Mouse (Mus musculus): Measurements from ENCODE around the gene Anapc2. TPM values are rescaled to one million over a fixed set of nuclear protein-coding genes. Genes with fewer than 3 reads are reported as not detected.

The Anapc2 gene
- total and polyA plus RNA-seq, 3 experiments = 13.0 to 55.2 (median 14.5) TPM

DNA sequence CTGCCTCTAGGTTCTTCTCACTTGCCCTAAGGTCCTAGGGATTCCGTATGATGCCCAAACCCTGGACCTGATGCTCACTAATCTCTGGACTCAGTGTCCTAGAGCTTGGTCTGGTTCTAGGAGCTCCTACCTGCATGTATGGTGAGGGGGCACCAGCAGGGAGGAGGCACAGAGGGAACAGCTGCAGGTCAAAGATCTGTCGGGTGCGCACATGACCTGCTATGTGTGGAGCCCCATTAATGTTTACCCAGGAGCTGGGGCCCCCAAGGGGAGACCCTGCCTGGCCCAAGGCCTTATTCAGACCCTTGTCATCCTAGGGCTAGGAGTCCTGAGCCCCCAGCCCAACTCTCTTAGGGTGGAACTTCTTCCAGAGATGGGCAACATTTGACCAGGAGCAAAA lies 38.2 kb upstream of the Anapc2 start, which contains the start of gene Slc34a3:
TSS of gene Slc34a3 (minus strand) at position 315 of the 400 bp plus-strand sequence.
- Histone ChIP-seq H3K9ac (ENCODE audit: insufficient read depth, low read depth) (no peak within 1 kb of the TSS), H3K27ac (ENCODE audit: insufficient read depth, low read depth) (no peak within 1 kb of the TSS), H3K4me3 (replicated peaks in 1 of 3; ENCODE audit: low read depth in 2 of 3, low read length in 2 of 3, poor library complexity in 1 of 3) (no peak within 1 kb of the TSS), H3K9me3 (replicated peaks; ENCODE audit: low read length) (no peaks in the 10 kb centered on the region), H3K36me3 (replicated peaks in 1 of 2; ENCODE audit: control insufficient read depth in 1 of 2, insufficient read depth in 1 of 2, low read length in 1 of 2) (no peaks in the 10 kb centered on the region), H3K79me2 (replicated peaks; ENCODE audit: control insufficient read depth, extremely low read depth, insufficient read depth, poor library complexity, severe bottlenecking) (no peaks in the 10 kb centered on the region), H3K4me2 (ENCODE audit: insufficient read depth, low read depth, poor library complexity, severe bottlenecking) (no peak within 1 kb of the TSS), H3K27me3 (replicated peaks) (peaks cover 96% of the 10 kb centered on the region), H3K4me1 (ENCODE audit: control insufficient read depth in 1 of 2, insufficient read depth in 2 of 2) (peaks cover 4 to 6% of the 10 kb centered on the region in 2 experiments)
- TF ChIP-seq USF2 (conservative IDR thresholded peaks at IDR 0.05; ENCODE audit: low read depth, low read length) (no peak), RCOR1 (conservative IDR thresholded peaks at IDR 0.05; ENCODE audit: low read depth, low read length) (no peak), ETS1 (conservative IDR thresholded peaks at IDR 0.05; ENCODE audit: low read depth, low read length) (no peak), CHD1 (IDR thresholded peaks at IDR 0.05; ENCODE audit: low read depth, low read length) (no peak), POLR2A (IDR thresholded peaks at IDR 0.05; ENCODE audit: low read depth, low read length) (no peak), MEF2A (IDR thresholded peaks at IDR 0.05; ENCODE audit: borderline replicate concordance, low read depth, low read length) (no peak), POLR2AphosphoS2 (IDR thresholded peaks at IDR 0.05; ENCODE audit: low read depth, low read length) (no peak), TCF12 (IDR thresholded peaks at IDR 0.05; ENCODE audit: low read depth, low read length) (no peak), USF1 (IDR thresholded peaks at IDR 0.05; ENCODE audit: low read depth, low read length) (no peak)
- dilution Hi-C loops (cut with MboI; ENCODE audit: extremely low pct_ligation_motif_present, extremely low pct_unique_long_range_greater_than_20kb, low sequenced_read_pairs) = no loop called here
- no peak for DNase-seq (ENCODE audit: extremely low read depth)
- in situ Hi-C loops (cut with MboI; ENCODE audit: low pct_ligation_motif_present, low pct_unique_long_range_greater_than_20kb, low sequenced_read_pairs) = no loop called here

- Histone ChIP-seq H3K4me1 (ENCODE audit: control insufficient read depth in 1 of 2, insufficient read depth in 2 of 2) (peaks cover 4 to 5% of the 10 kb centered on the region in 2 experiments; a peak in 3 of 4 replicates), H3K4me3 (replicated peaks in 1 of 3; ENCODE audit: low read depth in 2 of 3, low read length in 2 of 3, poor library complexity in 1 of 3) (no peak overlapping the region), H3K27ac (ENCODE audit: insufficient read depth, low read depth) (no peak overlapping the region), H3K27me3 (replicated peaks) (peaks cover 96% of the 10 kb centered on the region), H3K9ac (ENCODE audit: insufficient read depth, low read depth) (no peak overlapping the region), H3K79me2 (replicated peaks; ENCODE audit: control insufficient read depth, extremely low read depth, insufficient read depth, poor library complexity, severe bottlenecking) (no peaks in the 10 kb centered on the region), H3K36me3 (replicated peaks in 1 of 2; ENCODE audit: control insufficient read depth in 1 of 2, insufficient read depth in 1 of 2, low read length in 1 of 2) (no peaks in the 10 kb centered on the region), H3K9me3 (replicated peaks; ENCODE audit: low read length) (no peaks in the 10 kb centered on the region), H3K4me2 (ENCODE audit: insufficient read depth, low read depth, poor library complexity, severe bottlenecking) (no peak overlapping the region)
- in situ Hi-C loops (cut with MboI; ENCODE audit: low pct_ligation_motif_present, low pct_unique_long_range_greater_than_20kb, low sequenced_read_pairs) = no loop called here
- TF ChIP-seq MAFK (IDR thresholded peaks at IDR 0.05; ENCODE audit: insufficient replicate concordance, low read length) = no peak
- dilution Hi-C loops (cut with MboI; ENCODE audit: extremely low pct_ligation_motif_present, extremely low pct_unique_long_range_greater_than_20kb, low sequenced_read_pairs) = no loop called here
- no peak for DNase-seq (ENCODE audit: extremely low read depth)
Measured at GRCm38 (mm10) chr2:25234551-25235220, 37.6 kb upstream of the Anapc2 start.

DNA sequence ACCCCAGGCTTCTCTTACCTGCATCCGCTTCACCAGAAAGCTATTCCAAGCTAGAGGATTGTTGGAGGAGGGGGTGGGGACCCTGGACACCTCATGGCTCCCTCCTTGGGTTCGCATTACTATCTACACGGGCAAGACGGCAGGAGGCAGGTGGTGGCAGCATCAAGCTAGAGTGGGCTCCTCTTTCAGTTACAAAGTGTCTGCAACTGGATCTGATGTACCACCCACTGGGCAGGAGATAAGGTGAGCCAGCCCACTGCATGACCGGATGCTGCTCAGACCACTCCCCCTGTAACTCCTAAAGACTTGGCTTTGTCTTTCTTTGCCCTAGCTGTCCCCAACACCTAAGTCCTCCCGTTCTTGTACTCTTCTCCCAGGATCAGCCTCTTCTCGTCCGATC lies 35.7 kb upstream of the Anapc2 start, which contains the start of gene Rnf224:
TSS of gene Rnf224 (minus strand) at position 174 of the 400 bp plus-strand sequence.
- no peaks in the 10 kb centered on the region for H3K36me3 ChIP-seq (replicated peaks in 1 of 2; ENCODE audit: control insufficient read depth in 1 of 2, insufficient read depth in 1 of 2, low read length in 1 of 2)
- DNase-seq (ENCODE audit: extremely low read depth) = no peak
- no peaks in the 10 kb centered on the region for H3K9me3 ChIP-seq (replicated peaks; ENCODE audit: low read length)
- dilution Hi-C loops (cut with MboI; ENCODE audit: extremely low pct_ligation_motif_present, extremely low pct_unique_long_range_greater_than_20kb, low sequenced_read_pairs) = no loop called here
- H3K4me3 ChIP-seq (replicated peaks in 1 of 3; ENCODE audit: low read depth in 2 of 3, low read length in 2 of 3, poor library complexity in 1 of 3) = no peak within 1 kb of the TSS
- no peak within 1 kb of the TSS for H3K4me2 ChIP-seq (ENCODE audit: insufficient read depth, low read depth, poor library complexity, severe bottlenecking)
- in situ Hi-C loops (cut with MboI; ENCODE audit: low pct_ligation_motif_present, low pct_unique_long_range_greater_than_20kb, low sequenced_read_pairs) = no loop called here
- peaks cover 87% of the 10 kb centered on the region for H3K27me3 ChIP-seq (replicated peaks)
- H3K4me1 ChIP-seq (ENCODE audit: control insufficient read depth in 1 of 2, insufficient read depth in 2 of 2) = peaks cover 11 to 20% of the 10 kb centered on the region in 2 experiments
- H3K79me2 ChIP-seq (replicated peaks; ENCODE audit: control insufficient read depth, extremely low read depth, insufficient read depth, poor library complexity, severe bottlenecking) = no peaks in the 10 kb centered on the region
- H3K27ac ChIP-seq (ENCODE audit: insufficient read depth, low read depth) = no peak within 1 kb of the TSS
- no peak within 1 kb of the TSS for H3K9ac ChIP-seq (ENCODE audit: insufficient read depth, low read depth)
- TF ChIP-seq MAX (IDR thresholded peaks at IDR 0.05; ENCODE audit: low read length) (no peak), ZMIZ1 (IDR thresholded peaks at IDR 0.05; ENCODE audit: low read depth, low read length) (no peak), CHD2 (IDR thresholded peaks at IDR 0.05; ENCODE audit: low read length) (no peak), E2F4 (IDR thresholded peaks at IDR 0.05; ENCODE audit: insufficient replicate concordance, low read depth, low read length) (no peak), POLR2AphosphoS2 (IDR thresholded peaks at IDR 0.05; ENCODE audit: low read depth, low read length) (no peak), ZC3H11A (IDR thresholded peaks at IDR 0.05; ENCODE audit: low read depth, low read length) (no peak), UBTF (IDR thresholded peaks at IDR 0.05; ENCODE audit: low read depth, low read length) (no peak), JUND (conservative IDR thresholded peaks at IDR 0.05; ENCODE audit: low read depth, low read length) (no peak), CHD1 (IDR thresholded peaks at IDR 0.05; ENCODE audit: low read depth, low read length) (no peak), BHLHE40 (IDR thresholded peaks at IDR 0.05; ENCODE audit: low read depth, low read length) (no peak), MAZ (IDR thresholded peaks at IDR 0.05; ENCODE audit: low read depth, low read length) (no peak), KAT2A (IDR thresholded peaks at IDR 0.05; ENCODE audit: insufficient replicate concordance, low read length) (no peak), CTCF (conservative IDR thresholded peaks at IDR 0.05 in 1 of 2, IDR thresholded peaks at IDR 0.05 in 1 of 2; ENCODE audit: low read depth in 2 of 2, low read length in 2 of 2) (no peak), EP300 (IDR thresholded peaks at IDR 0.05; ENCODE audit: low read length) (no peak), MYC (IDR thresholded peaks at IDR 0.05; ENCODE audit: low read depth, low read length) (no peak), RCOR1 (conservative IDR thresholded peaks at IDR 0.05; ENCODE audit: low read depth, low read length) (no peak), ELF1 (IDR thresholded peaks at IDR 0.05; ENCODE audit: low read depth, low read length) (no peak), ETS1 (conservative IDR thresholded peaks at IDR 0.05; ENCODE audit: low read depth, low read length) (no peak), IRF4 (IDR thresholded peaks at IDR 0.05; ENCODE audit: low read depth, low read length) (no peak)

All from CH12.LX (cell line).